Mouse (Mus musculus): ENCODE measurements around the gene Zcchc4. TPM values are rescaled to one million over a fixed set of nuclear protein-coding genes. Genes with fewer than 3 reads are reported as not detected.

The Zcchc4 gene
- total and polyA plus RNA-seq, 3 experiments = 0.67 to 1.0 TPM; not detected in 1

DNA sequence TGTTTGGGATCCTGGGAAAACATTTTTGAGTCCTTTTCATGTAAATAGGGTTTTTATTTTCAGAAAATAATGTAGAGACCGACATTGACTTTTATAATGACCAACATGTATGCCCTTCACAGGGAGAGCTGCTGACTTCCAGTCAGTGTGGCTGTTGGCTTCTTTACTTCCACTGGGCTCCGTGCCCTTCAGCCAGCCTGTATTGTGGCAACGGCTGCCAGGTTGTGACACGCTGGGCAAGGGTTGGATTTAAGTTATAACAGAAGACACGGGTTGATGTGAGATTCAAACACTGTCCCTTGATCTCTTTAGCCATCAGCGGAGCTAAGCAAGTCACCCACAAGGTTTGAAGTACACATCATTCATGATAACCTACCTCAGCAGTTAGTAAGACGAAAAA is 43.5 kb downstream of the Zcchc4 start:
- H3K4me1 ChIP-seq (ENCODE audit: control insufficient read depth in 1 of 2, insufficient read depth in 2 of 2, low read length in 2 of 2) = no peaks in the 10 kb centered on the region

DNA sequence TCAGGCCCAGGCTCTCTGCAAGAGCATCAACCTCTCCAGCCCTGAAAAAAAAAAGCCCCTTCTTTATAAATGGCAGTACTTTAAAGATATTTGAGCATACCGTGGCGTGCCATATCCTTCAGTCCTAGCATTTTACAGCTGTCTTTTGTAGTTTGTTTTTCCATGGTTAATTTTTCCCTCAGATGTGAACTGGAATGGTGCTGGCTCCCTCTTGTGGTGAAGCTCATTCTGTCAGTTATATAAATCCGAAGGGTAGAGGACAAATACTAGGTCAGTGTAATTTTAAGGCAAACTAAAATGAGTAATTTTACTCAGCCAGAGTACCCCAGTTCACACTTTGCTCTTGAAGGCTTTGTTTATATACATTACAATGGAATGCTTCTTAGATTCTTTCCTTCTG is 46.5 kb downstream of the Zcchc4 start:
- H3K36me3 ChIP-seq (ENCODE audit: control insufficient read depth in 1 of 2, insufficient read depth in 2 of 2, low read length in 2 of 2) = no peaks in the 10 kb centered on the region

More for the DNA sequence above, 43.5 kb downstream of the Zcchc4 start:
- no peaks in the 10 kb centered on the region for H3K9me3 ChIP-seq (replicated peaks; ENCODE audit: insufficient read depth, low read length)
- no peak overlapping the region for H3K27ac ChIP-seq (ENCODE audit: control insufficient read depth, low read depth, low read length)
- H3K9ac ChIP-seq (ENCODE audit: control insufficient read depth, low read depth, low read length, poor library complexity, severe bottlenecking) = no peak overlapping the region
- TF ChIP-seq ZC3H11A (IDR thresholded peaks at IDR 0.05; ENCODE audit: low read depth, low read length) (no peak), ZMIZ1 (IDR thresholded peaks at IDR 0.05; ENCODE audit: low read depth, low read length) (no peak), TAL1 (IDR thresholded peaks at IDR 0.05; ENCODE audit: low read length) (no peak), GATA1 (IDR thresholded peaks at IDR 0.05; ENCODE audit: low read depth, low read length) (no peak), CTCF (IDR thresholded peaks at IDR 0.05 in 2 of 3, conservative IDR thresholded peaks at IDR 0.05 in 1 of 3; ENCODE audit: control insufficient read depth in 1 of 3, insufficient read depth in 1 of 3, low read depth in 2 of 3, low read length in 3 of 3, poor library complexity in 1 of 3, severe bottlenecking in 1 of 3) (no peak), GABPA (IDR thresholded peaks at IDR 0.05; ENCODE audit: low read depth, low read length) (no peak), EP300 (IDR thresholded peaks at IDR 0.05; ENCODE audit: low read depth in 1 of 2, low read length in 2 of 2) (no peak), BHLHE40 (IDR thresholded peaks at IDR 0.05; ENCODE audit: borderline replicate concordance, low read depth, low read length) (no peak), SIN3A (IDR thresholded peaks at IDR 0.05; ENCODE audit: low read length) (no peak), SMC3 (IDR thresholded peaks at IDR 0.05; ENCODE audit: low read depth, low read length) (no peak), POLR2AphosphoS2 (IDR thresholded peaks at IDR 0.05; ENCODE audit: low read length) (no peak), NELFE (IDR thresholded peaks at IDR 0.05; ENCODE audit: low read depth, low read length) (no peak), TCF12 (IDR thresholded peaks at IDR 0.05; ENCODE audit: low read depth, low read length) (no peak), POLR2A (IDR thresholded peaks at IDR 0.05; ENCODE audit: control insufficient read depth in 1 of 2, insufficient read depth in 1 of 2, low read depth in 1 of 2, low read length in 2 of 2, poor library complexity in 1 of 2) (no peak), UBTF (IDR thresholded peaks at IDR 0.05; ENCODE audit: borderline replicate concordance, insufficient read depth, low read depth, low read length) (no peak), USF1 (IDR thresholded peaks at IDR 0.05; ENCODE audit: low read depth, low read length) (no peak), MEF2A (IDR thresholded peaks at IDR 0.05; ENCODE audit: extremely low read depth, insufficient replicate concordance, low read depth, low read length, poor library complexity, severe bottlenecking) (no peak), MYB (IDR thresholded peaks at IDR 0.05; ENCODE audit: low read depth, low read length) (no peak)
- no peak overlapping the region for H3K4me3 ChIP-seq (ENCODE audit: control insufficient read depth in 1 of 2, insufficient read depth in 1 of 2, low read depth in 2 of 2, low read length in 2 of 2)
- no peak for DNase-seq (ENCODE audit: low read depth, low spot score)
- no peaks in the 10 kb centered on the region for H3K79me2 ChIP-seq (ENCODE audit: control insufficient read depth, insufficient read depth, low read length, poor library complexity)
- no peaks in the 10 kb centered on the region for H3K36me3 ChIP-seq (ENCODE audit: control insufficient read depth in 1 of 2, insufficient read depth in 2 of 2, low read length in 2 of 2)
- no peaks in the 10 kb centered on the region; a peak in 1 of 4 replicates for H3K27me3 ChIP-seq (ENCODE audit: control insufficient read depth in 1 of 2, insufficient read depth in 2 of 2, low read length in 2 of 2)

More for the DNA sequence above, 46.5 kb downstream of the Zcchc4 start:
- Histone ChIP-seq H3K4me1 (ENCODE audit: control insufficient read depth in 1 of 2, insufficient read depth in 2 of 2, low read length in 2 of 2) (no peaks in the 10 kb centered on the region), H3K4me3 (ENCODE audit: control insufficient read depth in 1 of 2, insufficient read depth in 1 of 2, low read depth in 2 of 2, low read length in 2 of 2) (no peak overlapping the region), H3K9ac (ENCODE audit: control insufficient read depth, low read depth, low read length, poor library complexity, severe bottlenecking) (no peak overlapping the region), H3K79me2 (ENCODE audit: control insufficient read depth, insufficient read depth, low read length, poor library complexity) (no peaks in the 10 kb centered on the region), H3K27me3 (ENCODE audit: control insufficient read depth in 1 of 2, insufficient read depth in 2 of 2, low read length in 2 of 2) (no peaks in the 10 kb centered on the region), H3K27ac (ENCODE audit: control insufficient read depth, low read depth, low read length) (no peak overlapping the region), H3K9me3 (replicated peaks; ENCODE audit: insufficient read depth, low read length) (no peaks in the 10 kb centered on the region)
- TF ChIP-seq RAD21 (IDR thresholded peaks at IDR 0.05; ENCODE audit: low read depth, low read length) = peak; percentile 97
- no peak for TF ChIP-seq ZNF384 (IDR thresholded peaks at IDR 0.05; ENCODE audit: low read depth, low read length)
- no peak for TF ChIP-seq MAFK (IDR thresholded peaks at IDR 0.05; ENCODE audit: borderline replicate concordance, low read depth, low read length)
- TF ChIP-seq GATA1 (IDR thresholded peaks at IDR 0.05; ENCODE audit: low read depth, low read length) = no peak
- TF ChIP-seq CHD2 (IDR thresholded peaks at IDR 0.05; ENCODE audit: low read length) = no peak
- no peak for TF ChIP-seq POLR2A (IDR thresholded peaks at IDR 0.05; ENCODE audit: control insufficient read depth in 1 of 2, insufficient read depth in 1 of 2, low read depth in 1 of 2, low read length in 2 of 2, poor library complexity in 1 of 2)
- peak; percentile 29 to 89 (median 62); a peak in 5 of 6 replicates for TF ChIP-seq CTCF (IDR thresholded peaks at IDR 0.05 in 2 of 3, conservative IDR thresholded peaks at IDR 0.05 in 1 of 3; ENCODE audit: control insufficient read depth in 1 of 3, insufficient read depth in 1 of 3, low read depth in 2 of 3, low read length in 3 of 3, poor library complexity in 1 of 3, severe bottlenecking in 1 of 3)
- TF ChIP-seq ZKSCAN1 (IDR thresholded peaks at IDR 0.05; ENCODE audit: low read depth, low read length) = no peak
- peak; percentile 88 for TF ChIP-seq SMC3 (IDR thresholded peaks at IDR 0.05; ENCODE audit: low read depth, low read length)
- peak; percentile 89 for TF ChIP-seq ZC3H11A (IDR thresholded peaks at IDR 0.05; ENCODE audit: low read depth, low read length)
- no peak for TF ChIP-seq JUND (IDR thresholded peaks at IDR 0.05; ENCODE audit: low read depth, low read length)
- TF ChIP-seq EP300 (IDR thresholded peaks at IDR 0.05; ENCODE audit: low read depth in 1 of 2, low read length in 2 of 2) = no peak
- TF ChIP-seq ELF1 (IDR thresholded peaks at IDR 0.05; ENCODE audit: low read depth, low read length) = no peak
- TF ChIP-seq SIN3A (IDR thresholded peaks at IDR 0.05; ENCODE audit: low read length) = 0 out of 2 replicates have a peak, but pooled peaks have one; percentile 35
- TF ChIP-seq POLR2AphosphoS5 (IDR thresholded peaks at IDR 0.05; ENCODE audit: borderline replicate concordance, low read depth, low read length) = no peak
- TF ChIP-seq E2F4 (IDR thresholded peaks at IDR 0.05; ENCODE audit: borderline replicate concordance, low read depth, low read length) = no peak
- no peak for TF ChIP-seq NELFE (IDR thresholded peaks at IDR 0.05; ENCODE audit: low read depth, low read length)
- TF ChIP-seq ZMIZ1 (IDR thresholded peaks at IDR 0.05; ENCODE audit: low read depth, low read length) = no peak
- no peak for TF ChIP-seq MXI1 (IDR thresholded peaks at IDR 0.05; ENCODE audit: low read depth, low read length)
- DNase-seq (ENCODE audit: low read depth, low spot score) = peak; percentile 73

Data from MEL (cell line).